Mouse (Mus musculus) liver, embryonic 14.5 days (tissue): ENCODE measurements at regions not wholly inside any gene's neighbourhood (a gene's known extent, or its start where the extent isn't known, plus 50 kb on each side); places are given as distances from the start of the nearest gene placed in this dataset.
"Not testable (repeated sequence)": the region's sequence is repeated elsewhere in the genome, so short reads cannot be mapped to it uniquely, and the experiment has no call there.

ENCODE experiments used
- ATAC-seq: fragments of 200-750 bp; cut with Nextera tagmentation; 2 replicates; pipeline ENCODE4 v1.8.0; 2017; ENCODE audit warnings: moderate number of reproducible peaks, mild to moderate bottlenecking, moderate library complexity; ENCODE audit not compliant: insufficient read depth
- DNase-seq, 3 experiments: peaks; one replicate each; pipeline ENCODE4 v3.0.0-alpha.2; 2012 to 2013; ENCODE audit warnings: low read depth in 3 of 3, low spot score in 3 of 3
- H3K27ac ChIP-seq: fragments of 300-500 bp; sonication (generic); 2 replicates; pipeline ENCODE4 v1.5.1; 2014; ENCODE audit warnings: moderate library complexity, mild to moderate bottlenecking, control low read depth, inconsistent platforms
- H3K27me3 ChIP-seq: fragments of 300-500 bp; sonication (generic); 2 replicates; pipeline ENCODE4 v1.6.1; 2014; ENCODE audit warnings: mild to moderate bottlenecking, low read length, moderate library complexity; ENCODE audit not compliant: control insufficient read depth, insufficient read depth
- H3K36me3 ChIP-seq: fragments of 300-500 bp; sonication (generic); replicated peaks from 2 replicates; pipeline ENCODE4 v1.6.1; 2014; ENCODE audit warnings: low read depth; ENCODE audit not compliant: control insufficient read depth, insufficient read depth
- H3K4me1 ChIP-seq, 2 experiments: fragments of 200-500 bp in 1 of 2; fragments of 300-500 bp in 1 of 2; sonication (generic) in 1 of 2; replicated peaks; 2 replicates each; pipeline ENCODE4 v1.6.1; 2012 to 2014; ENCODE audit warnings: antibody characterized with exemption in 1 of 2, inconsistent platforms in 1 of 2, low read length in 1 of 2; ENCODE audit not compliant: control insufficient read depth in 2 of 2, insufficient read depth in 2 of 2
- H3K4me2 ChIP-seq: fragments of 300-500 bp; sonication (generic); 2 replicates; pipeline ENCODE4 v1.6.1; 2014; ENCODE audit warnings: low read depth, mild to moderate bottlenecking, control low read depth, moderate library complexity
- H3K4me3 ChIP-seq, 2 experiments: fragments of 200-500 bp in 1 of 2; fragments of 300-500 bp in 1 of 2; sonication (generic) in 1 of 2; 2 replicates each; pipeline ENCODE4 v1.5.1; 2012 to 2014; ENCODE audit warnings: low read depth in 2 of 2, low read length in 2 of 2, mild to moderate bottlenecking in 2 of 2, control low read depth in 1 of 2, inconsistent platforms in 1 of 2, moderate library complexity in 1 of 2; ENCODE audit not compliant: insufficient read depth in 1 of 2
- H3K9ac ChIP-seq: fragments of 300-500 bp; sonication (generic); replicated peaks from 2 replicates; pipeline ENCODE4 v1.6.1; 2014; ENCODE audit warnings: mild to moderate bottlenecking, control low read depth, moderate library complexity
- H3K9me3 ChIP-seq: fragments of 300-500 bp; sonication (generic); 2 replicates; pipeline ENCODE4 v1.6.1; 2016; ENCODE audit warnings: low read length, mixed read lengths; ENCODE audit not compliant: control insufficient read depth
- CTCF ChIP-seq: IDR thresholded peaks from 2 replicates; pipeline ENCODE4 v1.5.1; 2016; ENCODE audit warnings: antibody characterized with exemption, low read depth, control low read depth
- EP300 ChIP-seq: IDR thresholded peaks from 2 replicates; pipeline ENCODE4 v1.6.1; 2016; ENCODE audit warnings: antibody characterized with exemption, low read depth
- WGBS: fragments of 180-500 bp; shearing (Covaris S2); extraction: QIAGEN DNeasy Blood & Tissue Kit; methylation state at CpG from one replicate; pipeline ENCODE4 v1.1.7; 2014; ENCODE audit not compliant: insufficient replicate concordance; 5-methylcytosine and 5-hydroxymethylcytosine counted together

GRCm38 (mm10) chr5:12809884-12810283, 315.3 kb upstream of the Sema3a start:
- no peak for TF ChIP-seq CTCF
- no peak for TF ChIP-seq EP300
- WGBS, result 36% methylated on average over 2 of the region's 2 CpGs
- Histone ChIP-seq H3K4me1 (no peaks in the 10 kb centered on the region), H3K27ac (no peak overlapping the region), H3K4me2 (no peak overlapping the region), H3K4me3 (no peak overlapping the region), H3K9ac (no peak overlapping the region), H3K36me3 (no peaks in the 10 kb centered on the region), H3K27me3 (no peaks in the 10 kb centered on the region), H3K9me3 (no peaks in the 10 kb centered on the region)
- no peak for ATAC-seq
- no peak for DNase-seq

GRCm38 (mm10) chr5:12847207-12847606, 278.0 kb upstream of the Sema3a start:
- not testable (repeated sequence) for H3K27ac ChIP-seq, H3K4me3 ChIP-seq, ATAC-seq, H3K27me3 ChIP-seq, H3K4me1 ChIP-seq, DNase-seq, H3K4me2 ChIP-seq, H3K9ac ChIP-seq, H3K9me3 ChIP-seq, H3K36me3 ChIP-seq
- 58% methylated on average over 3 of the region's 3 CpGs for WGBS

- Histone ChIP-seq H3K36me3 (no peaks in the 10 kb centered on the region), H3K9me3 (no peaks in the 10 kb centered on the region), H3K4me1 (no peaks in the 10 kb centered on the region), H3K27ac (no peak overlapping the region), H3K9ac (no peak overlapping the region), H3K27me3 (no peaks in the 10 kb centered on the region), H3K4me3 (no peak overlapping the region), H3K4me2 (no peak overlapping the region)
- DNase-seq (no peak), ATAC-seq (no peak)
- TF ChIP-seq CTCF, result no peak
- TF ChIP-seq EP300, result no peak
- WGBS, result 68% methylated on average over 2 of the region's 2 CpGs
These were observed 268.3 kb upstream of the Sema3a start for GRCm38 (mm10) chr5:12856869-12857268.

GRCm38 (mm10) chr5:12868355-12869217, 256.6 kb upstream of the Sema3a start:
- DNase-seq (no peak), ATAC-seq (no peak)
- Histone ChIP-seq H3K27ac (no peak overlapping the region), H3K4me2 (no peak overlapping the region), H3K4me3 (no peak overlapping the region), H3K36me3 (no peaks in the 10 kb centered on the region), H3K4me1 (no peaks in the 10 kb centered on the region), H3K9ac (no peak overlapping the region), H3K27me3 (no peaks in the 10 kb centered on the region), H3K9me3 (no peaks in the 10 kb centered on the region)
- no peak for TF ChIP-seq EP300
- no peak for TF ChIP-seq CTCF
- WGBS, result 47% methylated on average over 3 of the region's 3 CpGs

DNA sequence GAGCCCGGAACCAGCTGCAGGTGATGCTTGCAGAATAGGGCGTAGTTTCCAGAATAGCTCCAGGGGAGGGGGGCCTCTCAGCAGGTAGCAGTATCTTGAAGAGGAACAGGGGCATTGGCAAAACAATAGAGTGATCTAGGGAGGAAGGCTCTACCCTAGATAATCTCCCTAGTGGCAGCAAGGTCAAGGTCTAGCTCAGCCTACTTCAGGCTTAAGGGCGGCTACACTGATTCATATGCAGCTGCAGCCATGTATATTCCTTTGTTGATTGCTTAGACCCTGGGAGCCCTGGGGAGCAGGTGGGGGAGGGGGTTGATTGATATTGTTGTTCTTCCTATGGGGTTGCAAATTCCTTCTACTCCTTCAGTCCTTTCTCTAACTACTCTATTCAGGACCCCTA, 252.3 kb upstream of the Sema3a start:
- H3K27me3 ChIP-seq, result no peaks in the 10 kb centered on the region
- TF ChIP-seq EP300, result no peak
- TF ChIP-seq CTCF, result no peak
- no peak overlapping the region for H3K4me3 ChIP-seq
- H3K4me1 ChIP-seq, result no peaks in the 10 kb centered on the region
- H3K36me3 ChIP-seq, result no peaks in the 10 kb centered on the region
- no peaks in the 10 kb centered on the region for H3K9me3 ChIP-seq
- DNase-seq (no peak), ATAC-seq (no peak)
- H3K4me2 ChIP-seq, result no peak overlapping the region
- H3K9ac ChIP-seq, result no peak overlapping the region
- WGBS, result 79% methylated on average over 3 of the region's 3 CpGs
- H3K27ac ChIP-seq, result no peak overlapping the region
